Mouse (Mus musculus): ENCODE measurements around the gene Gorasp1. TPM values are rescaled to one million over a fixed set of nuclear protein-coding genes. Genes with fewer than 3 reads are reported as not detected.

Gorasp1 gene
- polyA plus RNA-seq, 1 experiment from 2014 or later: 33.1 TPM

Other genes starting within 250 kb of the Gorasp1 start
- gene Scn10a, start 218.2 kb downstream of the Gorasp1 start, polyA plus RNA-seq (2015; fragmentation: Nextera tagmentation; extraction: Ambion mirVana): 0.03 TPM in 1 of 2 replicates, not detected in the other
- 0.17 and 0.18 TPM in 2 replicates for gene Scn11a, start 112.1 kb downstream of the Gorasp1 start, polyA plus RNA-seq (2015; fragmentation: Nextera tagmentation; extraction: Ambion mirVana)
- 72.0 and 75.3 TPM in 2 replicates for gene Wdr48, start 42.7 kb downstream of the Gorasp1 start, polyA plus RNA-seq (2015; fragmentation: Nextera tagmentation; extraction: Ambion mirVana)
- gene Ttc21a, start within 50 bp of the Gorasp1 start, polyA plus RNA-seq (2015; fragmentation: Nextera tagmentation; extraction: Ambion mirVana): 1.0 and 1.4 TPM in 2 replicates
- 1.4 and 1.5 TPM in 2 replicates for gene Csrnp1, start 47.1 kb upstream of the Gorasp1 start, polyA plus RNA-seq (2015; fragmentation: Nextera tagmentation; extraction: Ambion mirVana)
- gene Xirp1, start 86.0 kb upstream of the Gorasp1 start, polyA plus RNA-seq (2015; fragmentation: Nextera tagmentation; extraction: Ambion mirVana): 0.03 TPM in 1 of 2 replicates, not detected in the other
- 8.0 and 8.1 TPM in 2 replicates for gene Cx3cr1, start 132.3 kb upstream of the Gorasp1 start, polyA plus RNA-seq (2015; fragmentation: Nextera tagmentation; extraction: Ambion mirVana)
- gene Ccr8, start 154.5 kb upstream of the Gorasp1 start, polyA plus RNA-seq (2015; fragmentation: Nextera tagmentation; extraction: Ambion mirVana): not detected in 2 replicates
- gene Slc25a38, start 172.8 kb upstream of the Gorasp1 start, polyA plus RNA-seq (2015; fragmentation: Nextera tagmentation; extraction: Ambion mirVana): 41.5 and 48.3 TPM in 2 replicates
- 917 and 949 TPM in 2 replicates for gene Rpsa, start 190.1 kb upstream of the Gorasp1 start, polyA plus RNA-seq (2015; fragmentation: Nextera tagmentation; extraction: Ambion mirVana)
- not detected in 2 replicates for gene Mobp, start 212.1 kb upstream of the Gorasp1 start, polyA plus RNA-seq (2015; fragmentation: Nextera tagmentation; extraction: Ambion mirVana)